Mouse (Mus musculus) hindbrain, embryonic 10.5 days (tissue): Measurements from ENCODE around the gene Lnpk. TPM values are rescaled to one million over a fixed set of nuclear protein-coding genes. Genes with fewer than 3 reads are reported as not detected.

Experiments used
- DNase-seq: peaks from one replicate; pipeline ENCODE4 v3.0.0-alpha.2; 2017; ENCODE audit warnings: low spot score
- H3K27ac ChIP-seq: fragments of 300-500 bp; sonication (generic); 2 replicates; pipeline ENCODE4 v1.5.1; 2016; ENCODE audit warnings: mild to moderate bottlenecking, moderate library complexity
- H3K27me3 ChIP-seq: fragments of 300-500 bp; sonication (generic); 2 replicates; pipeline ENCODE4 v1.6.1; 2016; ENCODE audit warnings: mild to moderate bottlenecking; ENCODE audit not compliant: poor library complexity, insufficient read depth, severe bottlenecking
- H3K36me3 ChIP-seq: fragments of 300-500 bp; sonication (generic); 2 replicates; pipeline ENCODE4 v1.6.1; 2016; ENCODE audit warnings: mild to moderate bottlenecking, moderate library complexity
- H3K4me1 ChIP-seq: fragments of 300-500 bp; sonication (generic); replicated peaks from 2 replicates; pipeline ENCODE4 v1.6.1; 2016; ENCODE audit warnings: mild to moderate bottlenecking
- H3K4me3 ChIP-seq: fragments of 300-500 bp; sonication (generic); 2 replicates; pipeline ENCODE4 v1.5.1; 2016; ENCODE audit warnings: mild to moderate bottlenecking, moderate library complexity
- H3K9me3 ChIP-seq: fragments of 300-500 bp; sonication (generic); 2 replicates; pipeline ENCODE4 v1.6.1; 2016; ENCODE audit warnings: mild to moderate bottlenecking, moderate library complexity
- WGBS: fragments of 180-500 bp; shearing (Covaris S2); methylation state at CpG from one replicate; pipeline ENCODE4 v1.1.7; 2016; 5-methylcytosine and 5-hydroxymethylcytosine counted together
- polyA plus RNA-seq: library from polyadenylated mRNA; unstranded; fragments of >200 nt; fragmentation: Nextera tagmentation; extraction: Ambion mirVana; gene quantifications from 2 replicates; pipeline ENCODE4 v1.2.1, GENCODE M21; 2016

Gene Lnpk
- 38.9 and 41.1 TPM in 2 replicates for polyA plus RNA-seq

DNA sequence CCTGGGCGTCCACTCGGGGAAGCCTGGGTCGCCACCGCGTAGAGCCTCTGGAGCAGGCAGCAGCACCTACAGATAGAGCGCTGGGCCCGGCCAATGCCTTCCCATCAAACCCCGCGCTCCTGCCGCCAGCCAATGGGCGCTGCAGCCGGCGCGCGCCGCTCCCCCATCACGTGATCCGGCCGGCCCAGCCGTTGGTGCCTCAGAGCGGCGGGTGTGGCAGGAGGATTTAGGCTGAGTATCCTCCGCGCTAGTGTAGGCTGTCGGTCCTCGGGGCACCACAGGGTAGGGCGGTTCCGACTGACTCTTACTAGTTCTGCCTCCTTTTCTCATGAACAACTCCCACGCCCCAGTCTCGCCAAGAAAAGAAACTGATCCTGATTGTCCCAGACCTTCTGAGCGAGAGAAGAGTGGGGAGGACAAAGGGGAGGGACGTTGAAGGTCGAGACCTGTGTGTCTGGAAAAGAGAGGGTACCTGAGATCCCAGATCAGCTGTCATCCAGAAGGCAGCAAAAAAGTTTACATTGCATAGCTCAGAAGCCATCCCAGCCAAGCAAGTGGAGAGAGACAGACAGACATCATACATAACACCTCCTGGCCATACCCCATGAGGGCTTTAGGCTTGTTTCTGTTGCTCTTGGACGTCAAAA, at the start of gene Lnpk:
TSS of gene Lnpk (minus strand) at position 593 of the 647 bp plus-strand sequence.
- H3K9me3 ChIP-seq = no peaks in the 10 kb centered on the region
- H3K27ac ChIP-seq = peak within 1 kb of the TSS; percentile 95
- no peaks in the 10 kb centered on the region for H3K36me3 ChIP-seq
- H3K27me3 ChIP-seq = no peaks in the 10 kb centered on the region
- DNase-seq = peak; percentile 93
- peak within 1 kb of the TSS; percentile 98 for H3K4me3 ChIP-seq
- under 1% methylated on average over 34 of the region's 34 CpGs for WGBS
- peaks cover 22% of the 10 kb centered on the region for H3K4me1 ChIP-seq

DNA sequence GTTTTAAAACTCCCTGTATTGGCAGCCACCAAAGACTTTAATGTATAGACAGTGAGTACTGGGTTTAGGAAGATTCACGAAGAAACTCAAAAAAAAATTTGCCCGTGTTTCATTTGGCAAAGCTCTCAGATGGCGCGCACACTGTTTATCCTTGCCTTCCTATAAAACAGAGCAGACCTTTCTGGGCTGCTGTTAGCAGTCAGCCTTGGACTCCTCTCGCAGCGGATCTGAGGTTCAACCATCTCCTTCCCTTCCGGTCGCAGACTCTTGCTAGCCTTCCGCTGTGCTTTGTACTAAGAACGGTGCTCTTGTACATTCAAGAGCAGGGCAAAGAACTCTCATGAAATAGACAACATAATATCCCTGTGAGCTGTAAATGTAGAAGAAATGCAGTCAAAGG, 41.1 kb upstream of the Lnpk start:
- Histone ChIP-seq H3K36me3 (no peaks in the 10 kb centered on the region), H3K4me1 (no peaks in the 10 kb centered on the region), H3K27me3 (no peaks in the 10 kb centered on the region), H3K4me3 (no peak overlapping the region), H3K27ac (no peak overlapping the region), H3K9me3 (no peaks in the 10 kb centered on the region)
- no peak for DNase-seq
- WGBS = 92% methylated on average over 10 of the region's 10 CpGs

DNA sequence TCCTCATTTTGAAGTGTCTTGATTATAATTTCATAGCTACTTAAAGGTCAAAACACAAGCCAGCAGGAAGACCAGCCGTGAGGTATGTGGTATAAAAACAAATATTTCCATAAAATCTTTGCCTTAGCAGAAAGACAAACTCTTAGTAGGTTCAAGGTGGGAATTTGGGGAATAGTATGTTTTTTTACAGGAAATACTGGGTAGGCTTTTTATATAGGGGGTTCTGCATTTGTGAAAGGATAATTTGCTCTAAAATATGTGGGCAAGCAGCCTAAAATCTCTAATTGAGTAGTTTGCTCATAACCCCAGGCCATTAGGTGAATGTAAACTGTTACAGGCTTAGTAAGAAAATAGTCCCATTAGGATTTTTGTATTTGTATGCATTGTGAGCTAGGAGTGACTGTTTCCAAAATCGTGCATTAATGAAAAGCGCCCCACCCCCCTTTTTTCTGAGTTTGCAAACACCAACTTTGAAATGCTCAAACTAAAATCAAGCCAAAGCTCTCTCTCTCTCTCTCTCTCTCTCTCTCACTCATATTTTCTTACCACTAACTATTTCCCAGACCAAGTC, 40.5 kb upstream of the Lnpk start:
- Histone ChIP-seq H3K36me3 (no peaks in the 10 kb centered on the region), H3K27ac (no peak overlapping the region), H3K27me3 (no peaks in the 10 kb centered on the region), H3K9me3 (no peaks in the 10 kb centered on the region), H3K4me3 (no peak overlapping the region), H3K4me1 (no peaks in the 10 kb centered on the region)
- DNase-seq = no peak
- WGBS = 88% methylated on average over 3 of the region's 3 CpGs

DNA sequence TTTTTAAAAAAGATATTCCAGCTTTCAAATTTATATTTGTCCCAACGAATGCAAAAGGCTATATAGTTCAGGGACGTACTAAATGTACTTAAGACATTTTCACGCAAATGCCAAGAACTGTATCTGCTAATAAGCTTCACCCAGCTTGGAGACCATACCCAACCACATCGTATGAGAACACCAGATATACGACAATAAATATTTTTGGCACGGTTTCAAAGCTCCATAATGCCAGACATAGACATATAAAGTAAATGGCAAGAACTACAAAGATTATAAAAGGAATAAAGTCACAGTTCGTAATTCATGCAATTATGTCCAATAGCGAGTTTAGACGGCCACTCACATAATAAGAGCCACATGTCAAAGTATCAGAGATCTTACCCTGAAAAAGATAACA, 38.5 kb upstream of the Lnpk start:
- Histone ChIP-seq H3K4me1 (no peaks in the 10 kb centered on the region), H3K36me3 (no peaks in the 10 kb centered on the region), H3K27ac (no peak overlapping the region), H3K4me3 (no peak overlapping the region), H3K9me3 (no peaks in the 10 kb centered on the region), H3K27me3 (no peaks in the 10 kb centered on the region)
- WGBS = 86% methylated on average over 9 of the region's 9 CpGs
- DNase-seq = no peak

DNA sequence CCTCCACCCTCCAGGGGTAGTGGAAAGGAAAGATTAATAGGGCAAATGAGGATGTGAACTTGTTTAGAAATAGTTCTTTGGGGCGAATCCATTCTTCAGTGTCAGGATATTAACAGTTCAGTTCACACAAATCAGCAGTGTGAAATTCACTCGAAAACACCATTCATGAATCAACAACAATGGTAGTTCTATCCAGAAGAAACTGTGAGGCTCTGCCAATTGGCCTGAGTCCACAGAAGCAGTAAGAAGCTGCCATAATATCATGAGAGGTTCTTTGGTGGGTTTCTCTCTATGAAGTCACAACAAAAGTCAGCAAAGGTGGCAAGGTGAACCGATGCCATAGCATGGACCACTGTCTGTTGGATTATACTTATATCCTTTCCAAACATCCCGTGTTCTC, 32.2 kb upstream of the Lnpk start:
- no peaks in the 10 kb centered on the region for H3K9me3 ChIP-seq
- no peaks in the 10 kb centered on the region for H3K4me1 ChIP-seq
- no peak overlapping the region for H3K27ac ChIP-seq
- 90% methylated on average over 4 of the region's 4 CpGs for WGBS
- no peak overlapping the region for H3K4me3 ChIP-seq
- no peaks in the 10 kb centered on the region for H3K27me3 ChIP-seq
- DNase-seq = no peak
- no peaks in the 10 kb centered on the region for H3K36me3 ChIP-seq

DNA sequence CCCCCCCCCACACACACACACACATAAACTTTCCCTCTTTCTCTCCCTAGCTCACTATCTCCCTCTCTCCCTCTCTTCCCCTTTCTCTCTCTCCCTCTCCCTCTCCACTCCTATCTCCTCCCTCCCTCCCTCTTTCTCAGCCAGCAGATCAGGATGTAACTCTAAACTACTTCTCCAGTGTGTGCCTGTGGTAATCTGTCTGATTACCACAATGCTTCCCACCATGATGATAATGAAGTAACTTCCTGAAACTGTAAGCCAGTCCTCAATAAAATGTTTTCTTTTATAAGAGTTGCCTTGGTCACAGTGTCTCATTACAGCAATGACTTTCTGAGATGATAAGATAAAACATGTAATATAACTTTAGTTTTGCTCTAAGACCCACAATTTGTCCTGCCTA, 30.1 kb upstream of the Lnpk start:
- 0 out of 2 replicates have a peak, but pooled peaks cover 5% of the 10 kb centered on the region for H3K27me3 ChIP-seq
- DNase-seq = no peak
- H3K9me3 ChIP-seq = no peaks in the 10 kb centered on the region
- H3K4me3 ChIP-seq = no peak overlapping the region
- H3K27ac ChIP-seq = no peak overlapping the region
- no peaks in the 10 kb centered on the region for H3K4me1 ChIP-seq
- H3K36me3 ChIP-seq = no peaks in the 10 kb centered on the region

DNA sequence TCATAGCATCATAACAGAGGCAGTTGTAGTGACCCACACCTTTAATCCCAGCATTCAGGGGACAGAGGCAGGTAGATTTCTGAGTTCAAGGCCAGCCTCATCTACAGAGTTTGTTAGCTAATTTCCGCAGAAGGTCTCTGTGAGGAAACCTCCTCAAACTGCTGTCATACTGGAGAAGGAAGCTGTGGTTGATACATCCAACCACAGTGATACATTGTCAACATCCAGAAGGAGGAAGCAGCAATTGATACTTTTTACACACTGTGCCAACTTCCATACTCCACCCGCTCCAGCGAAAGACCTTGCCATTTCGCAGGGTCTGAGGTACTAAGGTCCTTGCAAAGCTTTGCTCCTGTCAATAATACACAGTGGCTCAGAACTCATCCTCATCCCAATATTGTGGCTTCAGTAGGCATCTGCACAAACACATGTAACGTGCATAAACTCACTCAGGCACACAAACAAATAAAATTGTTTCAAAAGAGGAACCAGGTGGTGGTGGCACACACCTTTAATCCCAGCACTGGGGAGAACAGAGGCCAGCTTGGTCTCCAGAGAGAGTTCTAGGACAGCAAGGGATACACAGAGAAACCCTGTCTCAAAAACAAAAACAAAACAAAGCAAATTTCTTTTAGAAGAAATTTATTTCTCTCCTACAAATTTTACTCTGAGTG, 27.0 kb upstream of the Lnpk start:
- no peak overlapping the region for H3K27ac ChIP-seq
- 88% methylated on average over 5 of the region's 5 CpGs for WGBS
- no peaks in the 10 kb centered on the region for H3K4me1 ChIP-seq
- peaks cover 14% of the 10 kb centered on the region for H3K27me3 ChIP-seq
- no peak for DNase-seq
- no peak overlapping the region for H3K4me3 ChIP-seq
- H3K9me3 ChIP-seq = no peaks in the 10 kb centered on the region
- H3K36me3 ChIP-seq = no peaks in the 10 kb centered on the region

DNA sequence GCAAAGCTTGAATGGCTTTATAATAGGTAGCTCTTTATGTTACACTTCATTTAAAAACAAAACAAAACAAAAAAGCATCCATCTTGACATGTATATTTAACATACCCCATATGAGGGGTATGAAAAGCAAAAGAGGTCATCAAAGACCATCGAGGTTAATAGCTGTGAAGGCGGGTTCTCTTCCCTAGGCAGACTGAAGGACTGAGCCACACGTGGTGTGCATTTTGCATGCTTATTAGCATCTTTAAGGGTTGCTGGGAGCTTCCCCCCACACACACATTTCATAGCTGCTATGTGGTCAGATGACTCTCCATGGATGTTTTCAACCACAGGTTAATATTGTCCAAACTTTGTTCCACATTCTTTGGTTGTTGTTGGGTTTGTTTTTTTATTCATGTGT, 24.8 kb upstream of the Lnpk start:
- Histone ChIP-seq H3K9me3 (no peaks in the 10 kb centered on the region), H3K4me1 (no peaks in the 10 kb centered on the region), H3K27me3 (peaks cover 14% of the 10 kb centered on the region), H3K4me3 (no peak overlapping the region), H3K27ac (no peak overlapping the region), H3K36me3 (no peaks in the 10 kb centered on the region)
- peak; percentile 6 for DNase-seq
- 35% methylated on average over 3 of the region's 3 CpGs for whole genome bisulfite sequencing

DNA sequence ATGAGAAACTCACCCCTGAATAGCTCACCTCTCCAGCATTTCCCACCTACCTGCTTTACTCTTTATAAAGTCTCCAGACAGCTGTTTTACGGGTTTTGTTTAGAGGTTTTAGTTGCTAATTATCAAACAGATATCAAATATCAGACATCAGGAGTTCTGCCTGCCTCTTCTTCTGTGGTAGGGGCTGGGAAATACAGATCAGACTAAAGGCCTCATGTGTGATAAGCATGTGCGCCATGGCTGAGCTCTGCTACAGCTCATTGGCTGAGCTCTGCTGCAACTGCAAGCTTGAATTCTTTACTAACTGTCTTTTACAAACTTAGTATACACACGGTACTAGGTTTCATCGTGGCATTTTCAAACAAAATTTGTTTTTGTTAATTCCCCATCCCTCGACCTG, 23.2 kb upstream of the Lnpk start:
- Histone ChIP-seq H3K36me3 (no peaks in the 10 kb centered on the region), H3K4me1 (no peaks in the 10 kb centered on the region), H3K27me3 (peaks cover 14% of the 10 kb centered on the region), H3K4me3 (no peak overlapping the region), H3K9me3 (peaks cover 4% of the 10 kb centered on the region; the same call in 1 of the 2 replicates), H3K27ac (no peak overlapping the region)
- WGBS = 84% methylated on average over 5 of the region's 5 CpGs
- DNase-seq = no peak

DNA sequence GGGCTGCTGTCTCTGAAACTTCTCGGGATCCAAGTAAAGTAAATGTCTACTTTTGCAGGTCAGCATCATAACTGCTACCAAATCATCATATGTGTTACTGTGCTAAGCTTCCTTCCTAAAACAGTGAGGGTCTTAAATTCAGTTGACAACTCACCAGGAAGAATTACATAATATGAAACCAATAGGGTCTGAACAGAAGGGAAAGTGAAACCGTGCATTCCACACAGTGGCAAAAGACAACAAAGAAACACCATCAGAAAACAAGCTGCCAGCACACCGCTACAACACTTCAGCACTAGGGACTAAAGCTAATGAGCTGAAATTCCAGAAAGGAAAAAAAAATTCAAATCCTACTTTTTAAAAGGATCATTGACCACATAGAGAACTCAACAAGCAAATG, 17.9 kb upstream of the Lnpk start:
- Histone ChIP-seq H3K4me1 (no peaks in the 10 kb centered on the region), H3K27ac (no peak overlapping the region), H3K9me3 (peaks cover 4% of the 10 kb centered on the region; the same call in 1 of the 2 replicates), H3K36me3 (no peaks in the 10 kb centered on the region), H3K4me3 (no peak overlapping the region), H3K27me3 (peaks cover 5% of the 10 kb centered on the region; the same call in 1 of the 2 replicates)
- DNase-seq = no peak
- 85% methylated on average over 3 of the region's 3 CpGs for WGBS

DNA sequence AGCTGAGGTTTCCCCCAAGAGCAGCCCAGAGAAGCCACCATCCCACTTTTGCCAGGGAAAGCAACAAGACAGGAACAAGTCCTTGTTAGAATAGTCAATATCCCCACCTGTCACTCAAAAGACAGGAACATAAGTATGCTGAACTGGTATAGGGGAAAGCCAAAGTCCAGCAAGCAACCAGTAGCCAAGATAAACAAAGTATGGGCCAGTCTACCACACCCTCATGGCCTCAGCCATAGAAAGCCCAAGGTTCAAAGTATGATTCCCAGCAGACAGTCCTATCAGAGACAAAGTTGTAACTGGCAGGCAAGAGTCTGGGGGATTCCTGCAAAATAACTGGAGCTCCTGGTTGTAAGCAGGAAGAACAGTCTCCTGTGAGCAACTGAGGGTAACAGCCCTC, 16.9 kb upstream of the Lnpk start:
- Histone ChIP-seq H3K27me3 (no peaks in the 10 kb centered on the region), H3K9me3 (peaks cover 4% of the 10 kb centered on the region; the same call in 1 of the 2 replicates), H3K4me3 (no peak overlapping the region), H3K27ac (no peak overlapping the region), H3K4me1 (no peaks in the 10 kb centered on the region), H3K36me3 (no peaks in the 10 kb centered on the region)
- no peak for DNase-seq

DNA sequence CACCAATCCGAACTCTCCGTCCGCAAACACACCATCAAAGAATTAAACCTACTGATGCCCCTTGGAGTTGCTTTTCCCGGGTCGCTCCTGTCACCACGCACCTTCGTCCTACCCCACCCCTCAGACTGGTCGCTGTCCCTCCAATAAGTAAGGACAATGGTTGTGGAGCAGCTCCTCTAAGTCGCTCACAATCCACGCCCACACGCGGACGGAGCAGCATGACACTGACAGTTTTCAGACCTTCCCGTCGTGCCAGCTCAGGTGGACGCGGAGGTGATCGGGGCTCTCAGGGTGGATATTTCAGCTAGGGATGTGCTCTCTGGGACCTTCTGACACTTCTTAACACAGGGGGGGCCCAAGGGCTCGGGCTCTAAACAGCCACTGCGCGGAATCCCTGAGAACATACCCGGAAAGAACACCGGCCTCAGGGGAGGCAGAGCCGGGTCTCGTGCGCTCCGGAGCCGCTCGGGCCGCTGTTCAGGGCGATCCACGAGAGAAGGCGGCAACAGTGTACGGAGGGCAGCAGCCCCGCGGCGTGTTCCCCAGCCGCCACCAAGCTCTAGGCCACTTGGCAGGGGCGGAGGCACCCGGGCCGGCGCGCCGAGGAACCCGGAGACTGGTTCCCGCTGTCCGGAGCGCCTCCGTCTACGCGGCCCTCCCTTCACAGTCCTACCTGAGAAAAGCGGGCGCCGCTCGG, 941 bp downstream of the Lnpk start:
- Histone ChIP-seq H3K27me3 (no peaks in the 10 kb centered on the region), H3K4me1 (peaks cover 22% of the 10 kb centered on the region), H3K36me3 (no peaks in the 10 kb centered on the region), H3K4me3 (peak overlapping the region; percentile 98), H3K9me3 (no peaks in the 10 kb centered on the region), H3K27ac (peak overlapping the region; percentile 95)
- WGBS = under 1% methylated on average over 55 of the region's 55 CpGs
- DNase-seq = no peak

DNA sequence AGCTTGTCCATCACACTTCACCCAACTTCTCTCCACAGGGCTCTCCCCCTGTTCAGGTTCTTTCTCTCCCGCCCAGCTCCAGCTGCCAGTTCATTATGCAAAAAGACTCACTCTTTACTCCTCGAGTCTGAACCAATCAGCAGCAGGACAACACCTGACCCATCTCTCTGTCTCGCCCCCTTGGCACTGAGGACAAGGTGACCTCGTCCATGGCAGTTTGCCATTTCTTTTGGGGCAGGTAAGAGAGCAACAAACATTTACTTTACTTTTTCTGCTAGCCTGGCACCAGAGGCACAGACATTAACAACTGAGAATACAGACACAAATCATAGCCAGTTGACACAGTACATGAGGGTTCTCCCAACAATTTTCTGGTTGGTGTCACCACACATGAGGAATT, 8.8 kb downstream of the Lnpk start:
- Histone ChIP-seq H3K27ac (no peak overlapping the region), H3K4me3 (no peak overlapping the region), H3K4me1 (no peaks in the 10 kb centered on the region), H3K9me3 (no peaks in the 10 kb centered on the region), H3K36me3 (peaks cover 26% of the 10 kb centered on the region), H3K27me3 (no peaks in the 10 kb centered on the region)
- 75% methylated on average over 4 of the region's 4 CpGs for WGBS
- DNase-seq = no peak
